Mouse (Mus musculus): ENCODE measurements around the gene Znhit1.

- TF ChIP-seq CTCF (conservative IDR thresholded peaks at IDR 0.05; ENCODE audit: low read length) (no peak), POU5F1 (IDR thresholded peaks at IDR 0.05; ENCODE audit: borderline replicate concordance, low read length) (no peak)
Measured at GRCm38 (mm10) chr5:136962966-136963540, 24.8 kb downstream of the Znhit1 start.

All from E14TG2a.4 (cell line).